Mouse (Mus musculus) myocyte (in vitro differentiated cells): ENCODE results near the gene Tac2.

ENCODE experiments used
- E2F4 ChIP-seq: IDR thresholded peaks from one replicate; pipeline ENCODE4 v1.6.1; 2011; ENCODE audit warnings: mild to moderate bottlenecking, control low read depth, moderate library complexity; ENCODE audit not compliant: insufficient read depth
- MAX ChIP-seq: IDR thresholded peaks from one replicate; pipeline ENCODE4 v1.6.1; 2011; ENCODE audit warnings: low read depth, mild to moderate bottlenecking, control low read depth
- MYOD1 ChIP-seq, 3 experiments: IDR thresholded peaks; one replicate each; pipeline ENCODE4 v1.6.1; 2011; ENCODE audit warnings: control low read depth in 2 of 3, low read depth in 2 of 3, mild to moderate bottlenecking in 2 of 3, moderate library complexity in 1 of 3; ENCODE audit not compliant: insufficient read length in 2 of 3, control insufficient read depth in 1 of 3
- MYOG ChIP-seq, 3 experiments: IDR thresholded peaks; one replicate each; pipeline ENCODE4 v1.6.1; 2011; ENCODE audit warnings: control low read depth in 2 of 3, low read depth in 2 of 3, mild to moderate bottlenecking in 2 of 3; ENCODE audit not compliant: insufficient read length in 2 of 3, control insufficient read depth in 1 of 3, insufficient read depth in 1 of 3
- POLR2A ChIP-seq: IDR thresholded peaks from one replicate; pipeline ENCODE4 v1.6.1; 2011; ENCODE audit warnings: low read depth, mild to moderate bottlenecking, control low read depth, moderate library complexity; ENCODE audit not compliant: insufficient read length
- POLR2AphosphoS2 ChIP-seq: IDR thresholded peaks from one replicate; pipeline ENCODE4 v1.6.1; 2011; ENCODE audit warnings: low read depth, control low read depth; ENCODE audit not compliant: insufficient read length
- REST ChIP-seq: IDR thresholded peaks from one replicate; pipeline ENCODE4 v1.6.1; 2011; ENCODE audit warnings: mild to moderate bottlenecking, control low read depth, moderate library complexity; ENCODE audit not compliant: insufficient read depth, insufficient read length
- TCF3 ChIP-seq: IDR thresholded peaks from one replicate; pipeline ENCODE4 v1.6.1; 2011; ENCODE audit warnings: low read depth, control low read depth; ENCODE audit not compliant: insufficient read length
- USF1 ChIP-seq: IDR thresholded peaks from one replicate; pipeline ENCODE4 v1.6.1; 2011; ENCODE audit warnings: low read depth, mild to moderate bottlenecking, control low read depth, moderate library complexity

DNA sequence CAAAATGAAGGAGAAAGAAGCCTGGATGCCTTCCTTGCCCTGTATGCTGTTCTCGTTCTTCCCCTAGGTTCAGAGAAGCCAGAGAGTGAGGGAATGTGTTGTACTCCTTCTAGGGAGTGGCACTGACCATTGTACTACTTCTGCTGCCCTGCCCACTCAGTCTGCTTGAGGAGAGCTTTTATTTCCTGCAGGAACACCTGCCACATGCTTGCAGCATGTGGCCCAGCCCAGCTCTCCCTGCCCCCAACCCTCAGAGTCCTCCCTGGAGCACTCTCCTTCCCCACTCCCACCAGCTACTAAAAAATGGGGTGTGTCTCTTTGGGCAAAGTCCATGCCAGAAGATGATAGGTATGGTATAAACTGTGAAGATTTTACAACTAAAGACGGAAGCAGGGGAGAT, 20.0 kb upstream of the Tac2 start:
- TF ChIP-seq MYOG (IDR thresholded peaks at IDR 0.05; ENCODE audit: control insufficient read depth in 1 of 3, insufficient read depth in 1 of 3, insufficient read length in 2 of 3, low read depth in 2 of 3), result peak in 1 of 3 experiments; percentile 49
- no peak for TF ChIP-seq USF1
- no peak for TF ChIP-seq POLR2A
- TF ChIP-seq REST, result no peak
- TF ChIP-seq POLR2AphosphoS2, result no peak
- no peak for TF ChIP-seq TCF3
- no peak for TF ChIP-seq MAX
- TF ChIP-seq MYOD1 (IDR thresholded peaks at IDR 0.05; ENCODE audit: control insufficient read depth in 1 of 3, insufficient read length in 2 of 3, low read depth in 2 of 3), result peak in 1 of 3 experiments; percentile 72
- TF ChIP-seq E2F4, result no peak
